Mouse (Mus musculus) bone marrow, adult 2 months (tissue): Measurements from ENCODE around the gene Kcnk12.

Experiments
- CTCF ChIP-seq: fragments of 200-500 bp; IDR thresholded peaks from 2 replicates; pipeline ENCODE4 v1.5.1; 2011; ENCODE audit warnings: low read length, control low read depth; ENCODE audit not compliant: control insufficient read depth, insufficient read depth
- POLR2A ChIP-seq: fragments of 200-500 bp; IDR thresholded peaks from 2 replicates; pipeline ENCODE4 v1.6.1; 2011; ENCODE audit warnings: low read depth, mild to moderate bottlenecking, control low read depth, low read length, borderline replicate concordance; ENCODE audit not compliant: control insufficient read depth

DNA sequence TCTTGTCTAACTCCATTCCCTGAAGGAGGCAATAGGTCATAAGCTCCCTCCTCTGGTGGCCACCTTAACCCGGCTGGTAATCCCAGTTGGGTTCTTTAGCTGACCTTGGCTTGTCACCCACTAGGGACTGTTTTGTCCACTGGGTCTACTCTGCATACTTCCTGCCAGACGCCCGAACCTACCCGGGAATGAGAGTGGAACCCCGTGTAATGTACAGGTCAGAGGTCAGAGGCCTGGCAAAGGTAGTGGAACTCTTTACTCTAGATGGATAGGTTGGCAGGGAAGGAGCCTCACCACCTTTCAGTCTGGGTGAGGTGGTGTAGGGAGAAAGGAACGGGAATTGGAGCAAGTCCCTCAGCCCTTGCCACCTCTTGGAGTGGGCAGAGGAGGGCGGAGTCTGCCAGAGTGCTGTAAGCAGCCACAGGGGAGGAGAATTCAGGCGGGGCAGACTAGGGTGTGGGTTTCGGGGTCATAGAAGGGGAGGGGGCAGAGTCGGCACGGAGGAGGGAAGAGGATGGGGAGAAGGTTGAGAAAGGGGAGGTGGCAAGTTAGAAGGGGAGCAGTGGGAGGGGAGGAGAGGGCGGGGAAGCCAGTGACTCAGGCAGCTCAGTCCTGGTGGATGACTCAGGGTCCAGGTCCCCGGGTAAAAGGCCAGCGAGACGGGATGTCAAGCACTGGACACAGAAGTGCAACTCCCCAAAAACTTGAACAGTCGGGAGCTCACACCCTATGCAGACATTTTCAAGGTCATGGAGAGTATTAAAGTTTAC is 98.6 kb downstream of the Kcnk12 start:
- TF ChIP-seq CTCF (no peak), POLR2A (no peak)
